17 mouse cellular contexts compared by ENCODE assay signal in genomic region chr6:94071676-94072075, GRCm38 (mm10).
"Had no signal": no experiment of that assay in that cellular context is flagged by ENCODE, and none has a peak within 500 bp of the region (broad histone marks: within the 10 kb centered on the region; RNA-seq: fewer than 3 reads in every experiment).

No protein-coding gene starts in this region.

- H3K4me3 ChIP-seq: liver, embryonic 12.5 days; lung, embryonic 15.5 days; midbrain, embryonic 13.5 days; midbrain, embryonic 15.5 days; neural tube, embryonic 12.5 days had no signal

- H3K4me2 ChIP-seq: liver, embryonic 12.5 days; lung, embryonic 15.5 days; midbrain, embryonic 11.5 days; midbrain, embryonic 13.5 days; midbrain, embryonic 15.5 days; neural tube, embryonic 12.5 days had no signal

- H3K36me3 ChIP-seq: liver, embryonic 12.5 days; lung, embryonic 15.5 days; midbrain, embryonic 13.5 days; midbrain, embryonic 15.5 days; neural tube, embryonic 12.5 days had no signal

- ATAC-seq: liver, embryonic 12.5 days; midbrain, embryonic 13.5 days; midbrain, embryonic 15.5 days had no signal

- H3K27ac ChIP-seq: liver, embryonic 12.5 days; liver, embryonic 14.5 days; lung, embryonic 15.5 days; midbrain, embryonic 13.5 days; midbrain, embryonic 15.5 days; neural tube, embryonic 12.5 days had no signal

- H3K9ac ChIP-seq: liver, embryonic 12.5 days; liver, embryonic 14.5 days; lung, embryonic 15.5 days; midbrain, embryonic 13.5 days; midbrain, embryonic 15.5 days; neural tube, embryonic 12.5 days had no signal

- DNase-seq: lung, adult 18-20 months; lung, postnatal 4 days; retina, postnatal 1 day; right cerebral cortex, adult 18-20 months; right cerebral cortex, postnatal 25 days; right cerebral cortex, postnatal 4 days; spleen, adult 18-20 months; thymus, adult 18-20 months; thymus, postnatal 14 days; thymus, postnatal 36 days had no signal

- H3K9me3 ChIP-seq: liver, embryonic 12.5 days; lung, embryonic 15.5 days; midbrain, embryonic 13.5 days; midbrain, embryonic 15.5 days; neural tube, embryonic 12.5 days had no signal

- H3K27me3 ChIP-seq: liver, embryonic 12.5 days; lung, embryonic 15.5 days; midbrain, embryonic 13.5 days; midbrain, embryonic 15.5 days; neural tube, embryonic 12.5 days had no signal
